Mouse (Mus musculus) liver, embryonic 11.5 days (tissue): Measurements from ENCODE around the gene Ppp1r9a. TPM values are rescaled to one million over a fixed set of nuclear protein-coding genes. Genes with fewer than 3 reads are reported as not detected.

Source experiments
- ATAC-seq: fragments of 200-750 bp; cut with Nextera tagmentation; replicated peaks from 2 replicates; pipeline ENCODE4 v1.8.0; 2017; ENCODE audit warnings: moderate number of reproducible peaks, mild to moderate bottlenecking, moderate TSS enrichment, moderate library complexity; ENCODE audit not compliant: low FRiP score
- DNase-seq: peaks from one replicate; pipeline ENCODE4 v3.0.0-alpha.2; 2017; ENCODE audit warnings: low spot score
- H3K27ac ChIP-seq: fragments of 300-500 bp; sonication (generic); 2 replicates; pipeline ENCODE4 v1.5.1; 2014; ENCODE audit warnings: mild to moderate bottlenecking, low read depth, low read length, control low read depth
- H3K27me3 ChIP-seq: fragments of 300-500 bp; sonication (generic); replicated peaks from 2 replicates; pipeline ENCODE4 v1.6.1; 2014; ENCODE audit warnings: low read length, mixed read lengths; ENCODE audit not compliant: control insufficient read depth, insufficient read depth
- H3K36me3 ChIP-seq: fragments of 300-500 bp; sonication (generic); 2 replicates; pipeline ENCODE4 v1.6.1; 2014; ENCODE audit warnings: mild to moderate bottlenecking, low read length, moderate library complexity, mixed read lengths; ENCODE audit not compliant: control insufficient read depth, insufficient read depth
- H3K4me1 ChIP-seq: fragments of 300-500 bp; sonication (generic); replicated peaks from 2 replicates; pipeline ENCODE4 v1.6.1; 2014; ENCODE audit warnings: low read length, mixed read lengths; ENCODE audit not compliant: control insufficient read depth, insufficient read depth
- H3K4me2 ChIP-seq: fragments of 300-500 bp; sonication (generic); 2 replicates; pipeline ENCODE4 v1.6.1; 2014; ENCODE audit warnings: mild to moderate bottlenecking, control low read depth, moderate library complexity
- H3K4me3 ChIP-seq: fragments of 300-500 bp; sonication (generic); 2 replicates; pipeline ENCODE4 v1.5.1; 2014; ENCODE audit warnings: low read depth, low read length, control low read depth
- H3K9ac ChIP-seq: fragments of 300-500 bp; sonication (generic); 2 replicates; pipeline ENCODE4 v1.6.1; 2014; ENCODE audit warnings: low read depth, low read length, control low read depth
- H3K9me3 ChIP-seq: fragments of 300-500 bp; sonication (generic); 2 replicates; pipeline ENCODE4 v1.6.1; 2016; ENCODE audit warnings: low read length, inconsistent platforms, mixed read lengths; ENCODE audit not compliant: control insufficient read depth
- WGBS: fragments of 180-500 bp; shearing (Covaris S2); extraction: QIAGEN DNeasy Blood & Tissue Kit; methylation state at CpG from one replicate; pipeline ENCODE4 v1.1.7; 2014; 5-methylcytosine and 5-hydroxymethylcytosine counted together
- polyA plus RNA-seq: library from polyadenylated mRNA; unstranded; fragments of >200 nt; fragmentation: Nextera tagmentation; extraction: Ambion mirVana; gene quantifications from 2 replicates; pipeline ENCODE4 v1.2.1, GENCODE M21; 2014

Gene Ppp1r9a
- polyA plus RNA-seq, 1 experiment from 2014 or later = 17.6 TPM

- DNase-seq = no peak
- no peaks in the 10 kb centered on the region for H3K36me3 ChIP-seq
- no peak overlapping the region for H3K27ac ChIP-seq
- 74% methylated on average over 10 of the region's 10 CpGs for WGBS
- H3K9me3 ChIP-seq = no peaks in the 10 kb centered on the region
- no peak overlapping the region for H3K4me2 ChIP-seq
- no peak overlapping the region for H3K4me3 ChIP-seq
- no peak overlapping the region for H3K9ac ChIP-seq
- ATAC-seq = no peak
- H3K27me3 ChIP-seq = no peaks in the 10 kb centered on the region
- H3K4me1 ChIP-seq = peaks cover 11% of the 10 kb centered on the region
These were observed 197.6 kb downstream of the Ppp1r9a start for GRCm38 (mm10) chr6:5100347-5100746.

- Histone ChIP-seq H3K9ac (no peak overlapping the region), H3K36me3 (no peaks in the 10 kb centered on the region), H3K27me3 (no peaks in the 10 kb centered on the region), H3K9me3 (no peaks in the 10 kb centered on the region), H3K4me3 (no peak overlapping the region), H3K27ac (no peak overlapping the region), H3K4me1 (peaks cover 14% of the 10 kb centered on the region), H3K4me2 (no peak overlapping the region)
- no peak for DNase-seq
- no peak for ATAC-seq
- WGBS = 61% methylated on average over 2 of the region's 2 CpGs
These were observed 200.0 kb downstream of the Ppp1r9a start for GRCm38 (mm10) chr6:5102741-5103140.

- ATAC-seq (peak; percentile 80), DNase-seq (no peak)
- 26% methylated on average over 6 of the region's 6 CpGs for WGBS
- Histone ChIP-seq H3K27me3 (no peaks in the 10 kb centered on the region), H3K9ac (no peak overlapping the region), H3K4me2 (no peak overlapping the region), H3K9me3 (no peaks in the 10 kb centered on the region), H3K4me1 (peaks cover 17% of the 10 kb centered on the region), H3K36me3 (no peaks in the 10 kb centered on the region), H3K4me3 (no peak overlapping the region), H3K27ac (no peak overlapping the region)
These were observed 201.1 kb downstream of the Ppp1r9a start for GRCm38 (mm10) chr6:5103769-5104168.

- H3K36me3 ChIP-seq = no peaks in the 10 kb centered on the region
- no peaks in the 10 kb centered on the region for H3K9me3 ChIP-seq
- no peak overlapping the region for H3K4me2 ChIP-seq
- DNase-seq (no peak), ATAC-seq (peak; percentile 34; the same call in 1 of the 2 replicates)
- 84% methylated on average over 7 of the region's 7 CpGs for WGBS
- H3K27ac ChIP-seq = no peak overlapping the region
- peaks cover 14% of the 10 kb centered on the region for H3K4me1 ChIP-seq
- no peaks in the 10 kb centered on the region for H3K27me3 ChIP-seq
- H3K9ac ChIP-seq = no peak overlapping the region
- no peak overlapping the region for H3K4me3 ChIP-seq
These were observed 201.5 kb downstream of the Ppp1r9a start for GRCm38 (mm10) chr6:5104238-5104637.

- Histone ChIP-seq H3K4me3 (no peak overlapping the region), H3K36me3 (no peaks in the 10 kb centered on the region), H3K9ac (no peak overlapping the region), H3K27me3 (no peaks in the 10 kb centered on the region), H3K4me1 (peaks cover 20% of the 10 kb centered on the region), H3K9me3 (no peaks in the 10 kb centered on the region), H3K4me2 (no peak overlapping the region), H3K27ac (no peak overlapping the region)
- ATAC-seq (no peak), DNase-seq (no peak)
- 64% methylated on average over 3 of the region's 3 CpGs for WGBS
These were observed 205.8 kb downstream of the Ppp1r9a start for GRCm38 (mm10) chr6:5108494-5108893.

GRCm38 (mm10) chr6:5109925-5110714, 207.4 kb downstream of the Ppp1r9a start:
- Histone ChIP-seq H3K27ac (no peak overlapping the region), H3K9ac (0 out of 2 replicates have a peak overlapping the region, but pooled peaks have one; percentile 41), H3K9me3 (no peaks in the 10 kb centered on the region), H3K4me2 (peak overlapping the region; percentile 63), H3K4me3 (peak overlapping the region; percentile 32), H3K4me1 (peaks cover 16% of the 10 kb centered on the region), H3K36me3 (no peaks in the 10 kb centered on the region), H3K27me3 (no peaks in the 10 kb centered on the region)
- 8% methylated on average over 18 of the region's 18 CpGs for WGBS
- DNase-seq (peak; percentile 82), ATAC-seq (peak; percentile 95)

GRCm38 (mm10) chr6:5110715-5111048, 208.0 kb downstream of the Ppp1r9a start:
- Histone ChIP-seq H3K27ac (no peak overlapping the region), H3K4me2 (no peak overlapping the region; the same call in 1 of the 2 replicates), H3K9ac (no peak overlapping the region), H3K36me3 (0 out of 2 replicates have a peak, but pooled peaks cover 2% of the 10 kb centered on the region), H3K4me1 (peaks cover 16% of the 10 kb centered on the region), H3K27me3 (no peaks in the 10 kb centered on the region), H3K4me3 (no peak overlapping the region), H3K9me3 (no peaks in the 10 kb centered on the region)
- ATAC-seq (no peak), DNase-seq (no peak)
- WGBS = 21% methylated on average over 3 of the region's 3 CpGs

GRCm38 (mm10) chr6:5113103-5113502, 210.4 kb downstream of the Ppp1r9a start:
- no peak overlapping the region for H3K9ac ChIP-seq

GRCm38 (mm10) chr6:5113734-5114133, 211.0 kb downstream of the Ppp1r9a start:
- Histone ChIP-seq H3K36me3 (peaks cover 2% of the 10 kb centered on the region; the same call in 1 of the 2 replicates), H3K4me3 (no peak overlapping the region), H3K27ac (peak overlapping the region; percentile 43; the same call in 1 of the 2 replicates), H3K9ac (no peak overlapping the region; the same call in 1 of the 2 replicates), H3K9me3 (no peaks in the 10 kb centered on the region), H3K4me2 (peak overlapping the region; percentile 27; the same call in 1 of the 2 replicates), H3K27me3 (no peaks in the 10 kb centered on the region), H3K4me1 (peaks cover 8% of the 10 kb centered on the region; the same call in 1 of the 2 replicates)
- 61% methylated on average over 5 of the region's 5 CpGs for WGBS
- DNase-seq (no peak), ATAC-seq (no peak)

More at GRCm38 (mm10) chr6:5113103-5113502, 210.4 kb downstream of the Ppp1r9a start:
- Histone ChIP-seq H3K9me3 (no peaks in the 10 kb centered on the region), H3K4me2 (peak overlapping the region; percentile 3; the same call in 1 of the 2 replicates), H3K4me1 (peaks cover 12% of the 10 kb centered on the region; the same call in 1 of the 2 replicates), H3K4me3 (no peak overlapping the region), H3K27ac (peak overlapping the region; percentile 43; the same call in 1 of the 2 replicates), H3K27me3 (no peaks in the 10 kb centered on the region), H3K36me3 (peaks cover 2% of the 10 kb centered on the region; the same call in 1 of the 2 replicates)
- WGBS = 33% methylated on average over 8 of the region's 8 CpGs
- DNase-seq = no peak
- no peak for ATAC-seq
